Mouse (Mus musculus) intestine, embryonic 14.5 days (tissue): ENCODE measurements around the gene Xpnpep3. TPM values are rescaled to one million over a fixed set of nuclear protein-coding genes. Genes with fewer than 3 reads are reported as not detected.
"Not testable (repeated sequence)": the region's sequence is repeated elsewhere in the genome, so short reads cannot be mapped to it uniquely, and the experiment has no call there.

Experiments
- ATAC-seq: fragments of 200-750 bp; cut with Nextera tagmentation; replicated peaks from 2 replicates; pipeline ENCODE4 v1.8.0; 2017; ENCODE audit warnings: low read depth, moderate number of reproducible peaks, moderate TSS enrichment, moderate library complexity; ENCODE audit not compliant: low FRiP score, low TSS enrichment
- DNase-seq: peaks from one replicate; pipeline ENCODE4 v3.0.0-alpha.2; 2018; ENCODE audit warnings: low spot score
- H3K27ac ChIP-seq: fragments of 300-500 bp; sonication (generic); 2 replicates; pipeline ENCODE4 v1.5.1; 2014; ENCODE audit warnings: low read depth, mild to moderate bottlenecking, control low read depth
- H3K27me3 ChIP-seq: fragments of 300-500 bp; sonication (generic); replicated peaks from 2 replicates; pipeline ENCODE4 v1.6.1; 2014; ENCODE audit warnings: low read length, control low read depth; ENCODE audit not compliant: control insufficient read depth, insufficient read depth
- H3K36me3 ChIP-seq: fragments of 300-500 bp; sonication (generic); 2 replicates; pipeline ENCODE4 v1.6.1; 2014; ENCODE audit warnings: low read length, control low read depth; ENCODE audit not compliant: control insufficient read depth, insufficient read depth
- H3K4me1 ChIP-seq: fragments of 300-500 bp; sonication (generic); replicated peaks from 2 replicates; pipeline ENCODE4 v1.6.1; 2014; ENCODE audit warnings: low read length, control low read depth, mixed read lengths; ENCODE audit not compliant: control insufficient read depth, insufficient read depth
- H3K4me2 ChIP-seq: fragments of 300-500 bp; sonication (generic); 2 replicates; pipeline ENCODE4 v1.6.1; 2014; ENCODE audit warnings: low read length
- H3K4me3 ChIP-seq: fragments of 300-500 bp; sonication (generic); 2 replicates; pipeline ENCODE4 v1.5.1; 2014; ENCODE audit warnings: low read depth, low read length, control low read depth, mixed read lengths
- H3K9ac ChIP-seq: fragments of 300-500 bp; sonication (generic); 2 replicates; pipeline ENCODE4 v1.6.1; 2014; ENCODE audit warnings: mild to moderate bottlenecking, low read length
- H3K9me3 ChIP-seq: fragments of 300-500 bp; sonication (generic); 2 replicates; pipeline ENCODE4 v1.6.1; 2016; ENCODE audit warnings: low read length, control low read depth; ENCODE audit not compliant: control insufficient read depth
- WGBS: fragments of 180-500 bp; shearing (Covaris S2); extraction: QIAGEN DNeasy Blood & Tissue Kit; methylation state at CpG from one replicate; pipeline ENCODE4 v1.1.7; 2014; 5-methylcytosine and 5-hydroxymethylcytosine counted together
- polyA plus RNA-seq: library from polyadenylated mRNA; unstranded; fragments of >200 nt; fragmentation: Nextera tagmentation; extraction: Ambion mirVana; gene quantifications from 2 replicates; pipeline ENCODE4 v1.2.1, GENCODE M21; 2014

The Xpnpep3 gene
- polyA plus RNA-seq, 1 experiment from 2014 or later, result 8.2 TPM

DNA sequence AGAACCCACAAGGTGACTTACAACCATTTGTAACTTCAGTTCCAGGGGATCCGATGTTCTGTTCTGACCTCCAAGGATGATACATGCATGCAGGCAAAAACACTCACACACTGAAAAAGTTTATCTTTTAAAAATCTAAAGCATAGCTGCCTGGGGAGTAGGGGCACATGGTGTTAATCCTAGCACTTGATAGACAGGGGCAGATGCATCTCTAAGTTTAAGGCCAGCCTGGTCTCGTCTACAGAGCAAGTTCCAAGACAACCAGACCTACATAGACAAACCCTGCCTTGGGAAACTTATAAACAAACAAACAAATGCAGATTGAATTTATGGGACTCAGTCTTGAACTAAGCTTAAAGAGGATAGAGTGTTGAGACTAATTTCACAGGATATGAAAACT, 21.1 kb upstream of the Xpnpep3 start:
- H3K9ac ChIP-seq, result no peak overlapping the region
- no peak overlapping the region for H3K27ac ChIP-seq
- no peak overlapping the region for H3K4me2 ChIP-seq
- no peaks in the 10 kb centered on the region for H3K9me3 ChIP-seq
- DNase-seq (no peak), ATAC-seq (no peak)
- H3K4me1 ChIP-seq, result no peaks in the 10 kb centered on the region
- no peaks in the 10 kb centered on the region for H3K27me3 ChIP-seq
- H3K36me3 ChIP-seq, result peaks cover 91% of the 10 kb centered on the region
- H3K4me3 ChIP-seq, result no peak overlapping the region
- WGBS, result 89% methylated on average over 2 of the region's 2 CpGs

DNA sequence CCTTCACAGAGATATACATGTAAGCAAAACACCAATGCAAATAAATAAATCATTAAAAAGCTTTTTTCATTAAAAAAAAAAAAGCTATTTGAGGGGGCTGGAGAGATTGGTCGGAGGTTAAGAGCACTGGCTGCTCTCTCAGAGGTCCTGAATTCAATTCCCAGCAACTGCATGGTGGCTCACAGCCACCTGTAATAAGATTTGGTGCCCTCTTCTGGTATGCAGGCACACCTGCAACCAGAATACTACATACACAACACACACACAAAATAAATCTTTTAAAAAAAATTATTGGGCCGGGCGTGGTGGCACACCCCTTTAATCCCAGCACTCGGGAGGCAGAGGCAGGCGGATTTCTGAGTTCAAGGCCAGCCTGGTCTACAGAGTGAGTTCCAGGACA, 13.6 kb upstream of the Xpnpep3 start:
- peaks cover 98% of the 10 kb centered on the region for H3K36me3 ChIP-seq
- no peak for DNase-seq
- H3K27me3 ChIP-seq, result no peaks in the 10 kb centered on the region
- 96% methylated on average over 5 of the region's 5 CpGs for WGBS
- H3K4me1 ChIP-seq, result no peaks in the 10 kb centered on the region
- no peak overlapping the region for H3K9ac ChIP-seq
- H3K27ac ChIP-seq, result no peak overlapping the region
- ATAC-seq, result no peak
- H3K4me3 ChIP-seq, result no peak overlapping the region
- H3K9me3 ChIP-seq, result no peaks in the 10 kb centered on the region
- no peak overlapping the region for H3K4me2 ChIP-seq

GRCm38 (mm10) chr15:81392997-81393396, 6.9 kb upstream of the Xpnpep3 start:
- H3K4me2 ChIP-seq, result no peak overlapping the region
- no peak for ATAC-seq

GRCm38 (mm10) chr15:81394211-81394915, 5.6 kb upstream of the Xpnpep3 start:
- H3K9me3 ChIP-seq, result no peaks in the 10 kb centered on the region
- WGBS, result 80% methylated on average over 8 of the region's 8 CpGs
- peaks cover 8% of the 10 kb centered on the region; the same call in 1 of the 2 replicates for H3K4me1 ChIP-seq
- no peak overlapping the region for H3K4me3 ChIP-seq
- H3K27ac ChIP-seq, result no peak overlapping the region
- peaks cover 35% of the 10 kb centered on the region for H3K36me3 ChIP-seq
- no peak overlapping the region for H3K4me2 ChIP-seq
- no peak overlapping the region for H3K9ac ChIP-seq
- no peak for DNase-seq
- no peak for ATAC-seq
- H3K27me3 ChIP-seq, result no peaks in the 10 kb centered on the region

More at GRCm38 (mm10) chr15:81392997-81393396, 6.9 kb upstream of the Xpnpep3 start:
- H3K4me3 ChIP-seq, result no peak overlapping the region
- H3K36me3 ChIP-seq, result peaks cover 49% of the 10 kb centered on the region
- peaks cover 7% of the 10 kb centered on the region; the same call in 1 of the 2 replicates for H3K4me1 ChIP-seq
- no peaks in the 10 kb centered on the region for H3K9me3 ChIP-seq
- no peak for DNase-seq
- no peaks in the 10 kb centered on the region for H3K27me3 ChIP-seq
- no peak overlapping the region for H3K27ac ChIP-seq
- no peak overlapping the region for H3K9ac ChIP-seq

DNA sequence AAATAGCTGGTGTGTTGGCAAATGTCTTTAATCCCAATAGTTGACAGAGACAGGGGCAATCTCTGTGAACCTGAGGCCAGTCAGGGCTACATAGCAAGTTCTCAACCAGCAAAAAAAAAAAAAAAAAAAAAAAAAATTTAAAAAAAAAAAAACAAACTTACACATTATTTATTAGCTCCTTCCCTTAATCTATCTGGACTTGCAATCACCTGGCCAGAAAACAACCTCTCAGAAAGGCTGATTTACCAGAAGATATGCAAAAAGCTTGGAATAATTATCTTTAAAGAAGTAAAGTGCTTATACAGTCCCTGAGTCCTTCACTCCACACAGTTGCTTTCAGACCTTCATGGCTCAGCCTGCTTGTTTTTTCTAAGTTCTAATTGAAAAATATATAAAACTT, 1.7 kb upstream of the Xpnpep3 start:
- DNase-seq (no peak), ATAC-seq (no peak)
- H3K27ac ChIP-seq, result no peak overlapping the region
- H3K27me3 ChIP-seq, result no peaks in the 10 kb centered on the region
- H3K9me3 ChIP-seq, result no peaks in the 10 kb centered on the region
- H3K4me2 ChIP-seq, result peak overlapping the region; percentile 86
- H3K4me3 ChIP-seq, result peak overlapping the region; percentile 98
- H3K36me3 ChIP-seq, result peaks cover 7% of the 10 kb centered on the region; the same call in 1 of the 2 replicates
- H3K4me1 ChIP-seq, result peaks cover 14% of the 10 kb centered on the region
- peak overlapping the region; percentile 86 for H3K9ac ChIP-seq

- Histone ChIP-seq H3K9ac (peak overlapping the region; percentile 86), H3K27me3 (no peaks in the 10 kb centered on the region), H3K4me3 (peak overlapping the region; percentile 98), H3K27ac (peak overlapping the region; percentile 99), H3K9me3 (no peaks in the 10 kb centered on the region), H3K36me3 (no peaks in the 10 kb centered on the region), H3K4me2 (peak overlapping the region; percentile 86), H3K4me1 (peaks cover 14% of the 10 kb centered on the region)
- DNase-seq (no peak), ATAC-seq (no peak)
- WGBS, result 0% methylated on average over 21 of the region's 21 CpGs
Measured at GRCm38 (mm10) chr15:81399297-81399637, 671 bp upstream of the Xpnpep3 start.

DNA sequence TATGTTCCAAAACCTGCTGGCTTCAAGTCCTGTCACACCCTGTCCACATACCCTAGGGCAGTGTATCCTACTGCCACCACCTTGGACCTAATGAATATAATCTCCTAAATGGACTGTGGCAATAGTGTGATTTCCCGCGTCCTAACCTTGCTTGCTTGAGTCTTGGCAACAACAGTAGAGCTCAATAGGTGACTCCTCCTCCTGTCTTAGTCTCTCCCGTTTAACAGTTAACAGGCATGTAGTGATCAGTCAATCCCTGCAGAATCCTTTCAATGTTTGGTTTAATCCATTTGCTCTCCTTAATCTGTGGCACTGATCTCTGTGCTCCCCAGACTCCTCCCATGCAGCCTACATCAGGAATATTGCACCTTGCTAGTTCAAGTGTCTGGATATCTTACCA, 5.1 kb downstream of the Xpnpep3 start:
- DNase-seq, result no peak
- WGBS, result 84% methylated on average over 3 of the region's 3 CpGs
- Histone ChIP-seq H3K27me3 (no peaks in the 10 kb centered on the region), H3K36me3 (no peaks in the 10 kb centered on the region), H3K4me3 (no peak overlapping the region), H3K4me1 (peaks cover 6% of the 10 kb centered on the region; the same call in 1 of the 2 replicates), H3K27ac (no peak overlapping the region), H3K4me2 (no peak overlapping the region), H3K9me3 (no peaks in the 10 kb centered on the region), H3K9ac (no peak overlapping the region)
- no peak for ATAC-seq

DNA sequence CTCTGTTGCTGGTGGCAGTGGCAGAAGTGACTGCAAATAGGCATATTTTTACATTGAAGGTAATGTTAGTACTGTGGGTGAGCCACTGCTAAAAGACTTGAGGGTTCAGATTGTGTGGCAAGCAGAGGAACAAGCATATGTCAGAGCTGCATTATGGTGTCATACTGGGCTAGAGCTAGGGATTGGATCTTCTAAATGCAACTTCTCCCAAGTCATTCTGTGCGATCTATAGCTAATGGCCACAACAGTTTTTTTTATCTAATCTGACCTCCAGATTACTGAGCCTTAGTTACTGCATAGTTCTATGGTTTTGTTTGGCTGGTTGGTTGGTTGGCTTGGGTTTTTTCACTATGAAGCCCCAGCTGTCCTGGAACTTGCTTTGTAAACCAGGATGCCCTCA, 8.3 kb downstream of the Xpnpep3 start, which contains the start of gene Dnajb7:
Gene Dnajb7, minus strand, starts transcription at position 101 of the 400 bp plus-strand sequence.
- 93% methylated on average over 1 of the region's 1 CpGs for WGBS

DNA sequence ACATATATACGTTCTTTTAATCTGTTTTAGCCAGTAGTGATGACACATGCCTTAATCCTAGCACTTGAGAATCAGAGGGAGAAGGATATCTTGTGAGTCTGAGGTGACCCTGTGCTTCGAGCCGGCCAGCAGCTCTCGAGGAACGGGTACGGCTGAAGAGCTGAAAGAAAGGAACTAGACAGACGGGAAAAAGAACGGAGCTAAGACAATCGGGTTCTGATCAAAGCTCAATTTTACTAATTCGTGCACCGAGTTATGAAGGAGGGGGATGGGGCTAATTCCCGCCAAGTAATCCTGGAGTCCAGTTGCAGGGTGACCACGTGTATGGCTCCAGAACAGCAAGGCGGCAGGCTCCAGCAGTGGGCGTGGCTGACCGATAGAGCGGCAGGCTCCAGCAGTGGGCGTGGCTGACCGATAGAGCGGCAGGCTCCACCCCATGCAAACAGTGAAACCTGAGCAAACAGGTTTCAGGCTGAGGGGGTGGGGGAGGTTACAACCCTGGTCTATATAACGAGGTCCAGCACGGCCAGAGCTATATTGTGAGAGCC, 16.9 kb downstream of the Xpnpep3 start:
- H3K27ac ChIP-seq, result 0 out of 2 replicates have a peak overlapping the region, but pooled peaks have one; percentile 16
- H3K36me3 ChIP-seq, H3K27me3 ChIP-seq, H3K9me3 ChIP-seq, H3K4me1 ChIP-seq: not testable (repeated sequence)
- DNase-seq (peak; percentile 75), ATAC-seq (peak; percentile 94)
- WGBS, result 6% methylated on average over 22 of the region's 22 CpGs
- peak overlapping the region; percentile 26 for H3K4me3 ChIP-seq
- peak overlapping the region; percentile 49 for H3K4me2 ChIP-seq
- peak overlapping the region; percentile 43 for H3K9ac ChIP-seq

More for the DNA sequence above, 8.3 kb downstream of the Xpnpep3 start, which contains the start of gene Dnajb7:
- H3K27ac ChIP-seq, result no peak within 1 kb of the TSS
- ATAC-seq (no peak), DNase-seq (no peak)
- no peaks in the 10 kb centered on the region for H3K27me3 ChIP-seq
- no peak within 1 kb of the TSS for H3K4me2 ChIP-seq
- H3K9ac ChIP-seq, result no peak within 1 kb of the TSS
- no peak within 1 kb of the TSS for H3K4me3 ChIP-seq
- H3K36me3 ChIP-seq, result no peaks in the 10 kb centered on the region
- H3K9me3 ChIP-seq, result no peaks in the 10 kb centered on the region
- H3K4me1 ChIP-seq, result no peaks in the 10 kb centered on the region
